Mouse (Mus musculus) intestine, embryonic 16.5 days (tissue): ENCODE measurements at regions not wholly inside any gene's neighbourhood (a gene's known extent, or its start where the extent isn't known, plus 50 kb on each side); places are given as distances from the start of the nearest gene placed in this dataset.

ENCODE experiments used
- ATAC-seq: fragments of 200-750 bp; cut with Nextera tagmentation; 2 replicates; pipeline ENCODE4 v1.8.0; 2017; ENCODE audit warnings: moderate TSS enrichment, moderate library complexity
- H3K27ac ChIP-seq: fragments of 300-500 bp; sonication (generic); 2 replicates; pipeline ENCODE4 v1.5.1; 2014; ENCODE audit warnings: mild to moderate bottlenecking, low read length
- H3K27me3 ChIP-seq: fragments of 300-500 bp; sonication (generic); replicated peaks from 2 replicates; pipeline ENCODE4 v1.6.1; 2014; ENCODE audit warnings: low read length, control low read depth, mixed read lengths; ENCODE audit not compliant: control insufficient read depth, insufficient read depth
- H3K36me3 ChIP-seq: fragments of 300-500 bp; sonication (generic); 2 replicates; pipeline ENCODE4 v1.6.1; 2014; ENCODE audit warnings: low read length, control low read depth; ENCODE audit not compliant: control insufficient read depth, insufficient read depth
- H3K4me1 ChIP-seq: fragments of 300-500 bp; sonication (generic); 2 replicates; pipeline ENCODE4 v1.6.1; 2014; ENCODE audit warnings: low read length, control low read depth, mixed read lengths; ENCODE audit not compliant: control insufficient read depth, insufficient read depth
- H3K4me2 ChIP-seq: fragments of 300-500 bp; sonication (generic); 2 replicates; pipeline ENCODE4 v1.6.1; 2014; ENCODE audit warnings: low read depth, low read length, control low read depth
- H3K4me3 ChIP-seq: fragments of 300-500 bp; sonication (generic); 2 replicates; pipeline ENCODE4 v1.5.1; 2014; ENCODE audit warnings: mild to moderate bottlenecking, low read length
- H3K9ac ChIP-seq: fragments of 300-500 bp; sonication (generic); 2 replicates; pipeline ENCODE4 v1.6.1; 2014; ENCODE audit warnings: low read depth, low read length
- H3K9me3 ChIP-seq: fragments of 300-500 bp; sonication (generic); 2 replicates; pipeline ENCODE4 v1.6.1; 2016; ENCODE audit warnings: low read length, control low read depth; ENCODE audit not compliant: control insufficient read depth
- WGBS: fragments of 180-500 bp; shearing (Covaris S2); extraction: QIAGEN DNeasy Blood & Tissue Kit; methylation state at CpG from one replicate; pipeline ENCODE4 v1.1.7; 2014; 5-methylcytosine and 5-hydroxymethylcytosine counted together

DNA sequence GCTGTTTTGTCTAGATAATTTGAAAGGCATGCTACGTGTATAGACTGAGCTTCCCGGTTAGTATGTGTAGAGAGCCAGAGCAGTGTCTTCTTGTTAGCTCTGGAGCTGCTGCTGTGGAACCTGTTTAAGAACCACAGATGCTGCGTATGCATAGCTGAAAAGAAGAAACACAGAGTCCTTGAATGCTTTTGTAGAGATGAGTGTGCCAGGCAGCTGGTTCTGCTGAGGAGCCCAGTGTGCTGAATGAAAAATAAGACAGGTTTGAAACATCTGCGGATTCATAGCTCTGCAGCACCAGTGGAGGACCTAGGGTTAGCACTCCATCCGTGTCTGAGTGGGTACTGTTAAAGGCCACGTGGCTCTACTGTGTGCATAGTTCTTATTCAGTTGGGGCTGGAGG is 78.9 kb upstream of the Syt6 start:
- H3K4me3 ChIP-seq, result no peak overlapping the region
- whole genome bisulfite sequencing, result 83% methylated on average over 6 of the region's 6 CpGs
- H3K27me3 ChIP-seq, result no peaks in the 10 kb centered on the region
- H3K36me3 ChIP-seq, result no peaks in the 10 kb centered on the region
- H3K4me2 ChIP-seq, result no peak overlapping the region
- H3K9me3 ChIP-seq, result no peaks in the 10 kb centered on the region
- no peak for ATAC-seq
- no peak overlapping the region for H3K27ac ChIP-seq
- no peaks in the 10 kb centered on the region for H3K4me1 ChIP-seq
- no peak overlapping the region for H3K9ac ChIP-seq

DNA sequence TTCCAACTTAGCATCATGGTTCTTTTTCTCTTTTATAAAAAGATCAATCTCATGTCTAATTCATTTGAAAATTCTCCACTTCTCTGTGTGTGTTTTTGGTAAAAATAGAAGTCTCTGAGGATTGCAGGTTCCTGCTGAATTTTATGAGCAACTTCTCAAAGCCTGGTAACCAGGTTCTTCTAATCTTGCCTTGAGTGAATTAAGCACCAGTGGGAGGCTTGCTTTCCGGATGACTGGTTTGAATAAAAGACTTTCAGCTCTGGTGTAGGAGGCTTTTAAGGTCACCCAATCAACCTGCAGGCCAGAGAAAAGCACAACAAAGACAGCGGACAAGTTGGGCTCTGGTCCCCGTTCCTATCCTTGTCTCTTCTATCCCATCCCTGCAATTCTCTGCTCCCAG is 78.3 kb upstream of the Syt6 start:
- 71% methylated on average over 3 of the region's 3 CpGs for WGBS
- Histone ChIP-seq H3K4me1 (no peaks in the 10 kb centered on the region), H3K4me2 (no peak overlapping the region), H3K36me3 (no peaks in the 10 kb centered on the region), H3K4me3 (no peak overlapping the region), H3K27me3 (no peaks in the 10 kb centered on the region), H3K9ac (no peak overlapping the region), H3K9me3 (no peaks in the 10 kb centered on the region), H3K27ac (no peak overlapping the region)
- no peak for ATAC-seq

DNA sequence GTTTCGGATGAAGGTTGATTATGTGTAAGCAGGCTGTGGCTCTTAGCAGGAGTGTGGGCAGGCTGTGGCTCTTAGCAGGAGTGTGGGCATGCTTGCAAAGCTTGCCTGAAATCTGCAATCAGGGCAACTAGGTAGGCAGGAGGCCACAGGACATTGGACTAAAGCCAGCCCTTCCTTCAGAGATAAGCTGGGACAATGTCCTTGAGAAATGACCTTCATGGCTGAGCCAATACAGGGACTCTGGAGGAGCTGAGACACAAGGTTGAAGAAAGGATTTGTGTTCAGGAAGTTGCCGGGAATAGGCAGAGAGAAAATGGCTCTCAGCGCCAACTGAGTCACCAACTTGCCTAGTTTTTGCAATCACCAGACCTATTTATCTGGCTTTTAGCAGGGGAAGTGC is 77.3 kb upstream of the Syt6 start:
- no peaks in the 10 kb centered on the region for H3K36me3 ChIP-seq
- ATAC-seq, result no peak
- WGBS, result 88% methylated on average over 3 of the region's 3 CpGs
- H3K27me3 ChIP-seq, result no peaks in the 10 kb centered on the region
- no peak overlapping the region for H3K4me3 ChIP-seq
- no peak overlapping the region for H3K4me2 ChIP-seq
- H3K4me1 ChIP-seq, result no peaks in the 10 kb centered on the region
- no peak overlapping the region for H3K27ac ChIP-seq
- H3K9me3 ChIP-seq, result no peaks in the 10 kb centered on the region
- no peak overlapping the region for H3K9ac ChIP-seq

- 85% methylated on average over 4 of the region's 4 CpGs for WGBS
- H3K27me3 ChIP-seq, result no peaks in the 10 kb centered on the region
- no peak overlapping the region for H3K4me3 ChIP-seq
- H3K36me3 ChIP-seq, result no peaks in the 10 kb centered on the region
- H3K4me2 ChIP-seq, result no peak overlapping the region
- H3K4me1 ChIP-seq, result no peaks in the 10 kb centered on the region
- H3K27ac ChIP-seq, result no peak overlapping the region
- no peaks in the 10 kb centered on the region for H3K9me3 ChIP-seq
- H3K9ac ChIP-seq, result no peak overlapping the region
- no peak for ATAC-seq
Measured at GRCm38 (mm10) chr3:103498458-103498857, 76.6 kb upstream of the Syt6 start.

DNA sequence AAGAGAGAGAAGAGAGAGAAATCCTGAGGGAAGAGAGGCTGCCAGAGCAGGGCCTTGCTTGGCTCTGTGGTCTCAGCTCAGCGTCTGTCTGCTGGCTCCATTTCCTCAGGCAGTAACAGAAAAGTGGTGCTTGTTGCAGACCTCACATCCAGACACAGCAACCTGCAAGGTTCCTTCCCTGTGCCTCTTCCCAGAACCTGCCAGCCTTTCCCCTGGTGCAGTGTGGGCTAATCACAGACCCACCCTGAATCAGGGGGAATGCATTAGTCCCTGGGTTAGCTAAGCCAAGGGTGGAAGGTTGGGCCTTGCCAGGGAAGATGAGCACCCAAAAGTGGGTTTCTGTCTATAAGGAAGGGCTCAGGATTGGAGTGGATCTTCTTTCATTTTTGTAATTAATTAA is 75.2 kb upstream of the Syt6 start:
- no peak overlapping the region for H3K4me3 ChIP-seq
- no peak for ATAC-seq
- no peak overlapping the region for H3K9ac ChIP-seq
- 47% methylated on average over 1 of the region's 1 CpGs for WGBS
- H3K9me3 ChIP-seq, result no peaks in the 10 kb centered on the region
- H3K36me3 ChIP-seq, result no peaks in the 10 kb centered on the region
- no peak overlapping the region for H3K27ac ChIP-seq
- H3K4me1 ChIP-seq, result no peaks in the 10 kb centered on the region
- no peaks in the 10 kb centered on the region for H3K27me3 ChIP-seq
- H3K4me2 ChIP-seq, result no peak overlapping the region

- 62% methylated on average over 4 of the region's 4 CpGs for WGBS
- no peak for ATAC-seq
- Histone ChIP-seq H3K4me3 (no peak overlapping the region), H3K4me2 (no peak overlapping the region), H3K27ac (no peak overlapping the region), H3K9ac (no peak overlapping the region), H3K4me1 (no peaks in the 10 kb centered on the region), H3K36me3 (no peaks in the 10 kb centered on the region), H3K9me3 (no peaks in the 10 kb centered on the region), H3K27me3 (no peaks in the 10 kb centered on the region)
Measured at GRCm38 (mm10) chr3:103500366-103500765, 74.7 kb upstream of the Syt6 start.

DNA sequence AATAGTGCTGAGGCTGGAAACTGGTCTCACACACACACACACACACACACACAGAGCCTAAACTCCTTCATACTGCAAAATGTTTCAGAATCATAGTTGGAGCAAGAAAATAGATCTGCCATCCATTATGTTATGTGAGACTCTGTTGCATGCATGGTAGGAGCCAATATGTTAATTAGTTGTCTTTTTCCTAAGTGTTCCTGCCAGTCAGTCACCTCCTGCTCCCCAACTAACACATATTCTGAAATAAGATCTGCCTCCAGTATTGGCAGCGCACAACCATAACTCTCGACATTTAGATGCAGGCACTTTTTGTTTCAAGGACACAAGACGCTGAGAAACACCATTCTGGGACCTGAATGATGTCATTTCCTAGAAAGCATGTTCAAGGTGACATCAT is 70.9 kb upstream of the Syt6 start:
- Histone ChIP-seq H3K4me3 (no peak overlapping the region), H3K4me2 (no peak overlapping the region), H3K27ac (no peak overlapping the region), H3K4me1 (no peaks in the 10 kb centered on the region), H3K9me3 (no peaks in the 10 kb centered on the region), H3K9ac (no peak overlapping the region), H3K27me3 (no peaks in the 10 kb centered on the region), H3K36me3 (no peaks in the 10 kb centered on the region)
- 79% methylated on average over 3 of the region's 3 CpGs for WGBS
- no peak for ATAC-seq

GRCm38 (mm10) chr3:103513411-103513810 is 61.6 kb upstream of the Syt6 start:
- H3K27ac ChIP-seq, result no peak overlapping the region
- H3K27me3 ChIP-seq, result no peaks in the 10 kb centered on the region
- H3K4me3 ChIP-seq, result no peak overlapping the region
- WGBS, result 59% methylated on average over 6 of the region's 6 CpGs
- no peaks in the 10 kb centered on the region for H3K4me1 ChIP-seq
- H3K4me2 ChIP-seq, result no peak overlapping the region
- no peaks in the 10 kb centered on the region for H3K9me3 ChIP-seq
- H3K36me3 ChIP-seq, result no peaks in the 10 kb centered on the region
- no peak overlapping the region for H3K9ac ChIP-seq
- ATAC-seq, result no peak

DNA sequence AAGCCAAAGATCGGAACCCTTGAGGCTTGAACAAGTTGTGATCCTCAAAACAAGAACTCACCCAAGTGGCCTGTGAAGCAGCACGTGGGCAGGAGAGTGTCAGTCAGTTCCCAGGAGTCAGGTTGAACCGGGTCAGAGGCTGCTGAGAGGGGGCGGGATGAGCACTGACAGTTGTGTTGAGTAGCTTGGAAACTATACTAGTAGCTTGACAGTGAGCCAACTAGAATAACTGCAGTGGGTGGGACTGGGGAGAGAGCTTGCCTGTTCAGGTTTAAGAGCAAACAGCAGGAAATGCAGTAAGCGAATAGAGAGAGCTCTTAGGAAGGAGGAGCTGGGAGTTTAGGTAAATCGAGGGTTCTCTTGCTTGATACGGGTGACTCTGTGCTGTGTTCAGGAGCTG is 61.0 kb upstream of the Syt6 start:
- Histone ChIP-seq H3K9ac (no peak overlapping the region), H3K27me3 (no peaks in the 10 kb centered on the region), H3K4me1 (no peaks in the 10 kb centered on the region), H3K36me3 (no peaks in the 10 kb centered on the region), H3K4me2 (no peak overlapping the region), H3K9me3 (no peaks in the 10 kb centered on the region), H3K4me3 (no peak overlapping the region), H3K27ac (no peak overlapping the region)
- no peak for ATAC-seq
- WGBS, result 54% methylated on average over 7 of the region's 7 CpGs

- no peak overlapping the region for H3K4me2 ChIP-seq
- H3K27me3 ChIP-seq, result no peaks in the 10 kb centered on the region
- 62% methylated on average over 5 of the region's 5 CpGs for WGBS
- no peak overlapping the region for H3K4me3 ChIP-seq
- ATAC-seq, result no peak
- H3K36me3 ChIP-seq, result no peaks in the 10 kb centered on the region
- no peaks in the 10 kb centered on the region for H3K4me1 ChIP-seq
- no peak overlapping the region for H3K9ac ChIP-seq
- no peaks in the 10 kb centered on the region for H3K9me3 ChIP-seq
- H3K27ac ChIP-seq, result no peak overlapping the region
Measured at GRCm38 (mm10) chr3:103515946-103516345, 59.1 kb upstream of the Syt6 start.
